Mouse (Mus musculus) lung, embryonic 14.5 days (tissue): ENCODE results near the gene Sectm1b. TPM values are rescaled to one million over a fixed set of nuclear protein-coding genes. Genes with fewer than 3 reads are reported as not detected.
A peak's percentile ranks its signal among the peaks of the same experiment; 100 is the strongest.

Experiments
- ATAC-seq: fragments of 200-750 bp; cut with Nextera tagmentation; 2 replicates; pipeline ENCODE4 v1.8.0; 2017; ENCODE audit warnings: mild to moderate bottlenecking, moderate TSS enrichment, moderate library complexity; ENCODE audit not compliant: insufficient read depth
- DNase-seq: peaks from one replicate; pipeline ENCODE4 v3.0.0-alpha.2; 2015
- H3K27ac ChIP-seq: fragments of 300-500 bp; sonication (generic); 2 replicates; pipeline ENCODE4 v1.5.1; 2014; ENCODE audit warnings: low read depth, mild to moderate bottlenecking, moderate library complexity
- H3K27me3 ChIP-seq: fragments of 300-500 bp; sonication (generic); 2 replicates; pipeline ENCODE4 v1.6.1; 2014; ENCODE audit warnings: low read length, control low read depth; ENCODE audit not compliant: insufficient read depth
- H3K36me3 ChIP-seq: fragments of 300-500 bp; sonication (generic); 2 replicates; pipeline ENCODE4 v1.6.1; 2014; ENCODE audit warnings: control low read depth; ENCODE audit not compliant: insufficient read depth
- H3K4me1 ChIP-seq: fragments of 300-500 bp; sonication (generic); 2 replicates; pipeline ENCODE4 v1.6.1; 2014; ENCODE audit warnings: antibody characterized with exemption, control low read depth; ENCODE audit not compliant: insufficient read depth
- H3K4me2 ChIP-seq: fragments of 300-500 bp; sonication (generic); 2 replicates; pipeline ENCODE4 v1.6.1; 2014; ENCODE audit warnings: mild to moderate bottlenecking
- H3K4me3 ChIP-seq: fragments of 300-500 bp; sonication (generic); 2 replicates; pipeline ENCODE4 v1.5.1; 2014; ENCODE audit warnings: low read depth, low read length
- H3K9ac ChIP-seq: fragments of 300-500 bp; sonication (generic); 2 replicates; pipeline ENCODE4 v1.6.1; 2014
- H3K9me3 ChIP-seq: fragments of 300-500 bp; sonication (generic); 2 replicates; pipeline ENCODE4 v1.6.1; 2016; ENCODE audit warnings: low read depth, low read length, control low read depth
- CTCF ChIP-seq: IDR thresholded peaks from 2 replicates; pipeline ENCODE4 v1.5.1; 2016; ENCODE audit warnings: antibody characterized with exemption, low read depth
- WGBS: fragments of 180-500 bp; shearing (Covaris S2); extraction: QIAGEN DNeasy Blood & Tissue Kit; methylation state at CpG from one replicate; pipeline ENCODE4 v1.1.7; 2014; 5-methylcytosine and 5-hydroxymethylcytosine counted together
- polyA plus RNA-seq: library from polyadenylated mRNA; unstranded; fragments of >200 nt; fragmentation: Nextera tagmentation; extraction: Ambion mirVana; gene quantifications from 2 replicates; pipeline ENCODE4 v1.2.1, GENCODE M21; 2014

The Sectm1b gene
- polyA plus RNA-seq, 1 experiment from 2014 or later = not detected

DNA sequence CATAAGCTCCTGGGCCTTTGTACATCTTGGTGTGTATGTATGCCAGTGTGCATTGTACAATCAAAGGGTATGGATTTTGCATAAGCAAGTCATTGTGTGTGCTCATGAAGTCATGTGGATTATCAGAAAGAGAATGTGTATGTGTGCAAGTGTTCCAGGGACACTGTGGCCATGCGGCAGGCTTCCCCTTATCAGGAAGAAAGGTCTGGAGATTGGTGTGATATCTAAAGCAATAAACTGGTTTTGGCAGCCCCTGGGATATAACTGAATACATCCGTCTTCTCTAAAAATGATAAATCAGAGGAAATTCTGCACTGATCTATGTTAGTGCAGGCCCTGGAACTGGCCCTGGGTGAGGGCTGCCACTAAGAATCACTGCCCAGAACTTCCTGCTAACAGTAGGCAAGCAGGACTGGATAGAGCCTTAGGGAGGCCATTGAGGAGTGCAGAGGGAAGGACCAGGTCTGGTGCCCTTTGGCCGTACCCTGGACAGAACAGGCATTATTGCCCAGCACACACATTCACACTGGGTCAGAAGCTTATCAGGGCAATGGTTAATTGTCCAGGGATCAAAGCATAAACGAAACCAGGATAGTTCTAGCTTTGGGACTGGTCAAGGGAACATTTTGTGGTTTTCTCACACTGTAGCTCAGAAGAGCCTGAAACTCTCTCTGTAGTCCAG is 37.9 kb upstream of the Sectm1b start:
- DNase-seq (no peak), ATAC-seq (no peak)
- Histone ChIP-seq H3K36me3 (no peaks in the 10 kb centered on the region), H3K9ac (no peak overlapping the region), H3K4me1 (no peaks in the 10 kb centered on the region), H3K27ac (no peak overlapping the region), H3K9me3 (no peaks in the 10 kb centered on the region), H3K4me3 (no peak overlapping the region), H3K4me2 (no peak overlapping the region), H3K27me3 (no peaks in the 10 kb centered on the region)
- WGBS = 72% methylated on average over 4 of the region's 4 CpGs
- no peak for TF ChIP-seq CTCF

DNA sequence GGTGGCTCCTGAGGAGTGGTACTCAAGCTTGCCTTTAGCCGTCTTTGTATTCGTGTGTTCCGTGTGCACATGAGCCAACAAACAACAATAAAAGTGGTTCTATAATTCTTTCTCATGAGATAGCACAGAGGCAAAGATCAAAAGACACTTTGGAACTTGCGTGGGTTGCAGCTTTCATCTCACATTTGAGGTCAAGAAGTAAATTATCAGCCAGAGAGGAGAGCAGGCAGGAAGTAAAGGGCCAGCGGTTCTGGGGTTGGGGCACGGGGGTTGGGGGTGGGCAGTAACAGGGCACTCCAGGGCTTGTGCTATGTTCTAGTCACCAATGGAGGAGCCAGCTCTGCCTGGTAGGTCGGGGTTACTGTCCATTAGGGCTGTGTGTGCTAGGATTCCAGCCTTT is 37.3 kb upstream of the Sectm1b start:
- Histone ChIP-seq H3K4me3 (no peak overlapping the region), H3K27ac (no peak overlapping the region), H3K9ac (no peak overlapping the region), H3K27me3 (no peaks in the 10 kb centered on the region), H3K4me1 (no peaks in the 10 kb centered on the region), H3K4me2 (no peak overlapping the region), H3K36me3 (no peaks in the 10 kb centered on the region), H3K9me3 (no peaks in the 10 kb centered on the region)
- DNase-seq = no peak
- no peak for TF ChIP-seq CTCF
- ATAC-seq = no peak
- 41% methylated on average over 7 of the region's 7 CpGs for WGBS

DNA sequence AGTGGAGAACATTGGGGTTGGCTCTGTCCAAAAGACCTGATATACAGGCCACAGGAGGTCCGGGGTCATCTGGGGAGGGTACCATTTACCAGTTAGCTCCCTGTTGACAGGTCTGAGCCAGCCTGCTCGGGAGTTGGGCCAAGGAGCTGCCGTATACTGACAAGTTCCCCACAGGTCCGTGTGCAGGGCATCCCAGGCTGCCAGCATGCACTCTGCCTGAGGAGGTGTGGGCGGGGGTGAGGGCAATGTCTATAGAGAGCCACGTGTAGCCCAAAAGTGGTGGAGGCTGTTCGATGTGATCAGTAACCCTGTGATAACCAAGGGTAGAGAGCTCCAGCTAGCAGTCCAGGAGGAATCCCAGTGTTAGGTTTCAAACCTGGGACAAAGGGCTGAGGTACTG is 36.4 kb upstream of the Sectm1b start:
- DNase-seq (no peak), ATAC-seq (no peak)
- H3K4me3 ChIP-seq = no peak overlapping the region
- no peak overlapping the region for H3K27ac ChIP-seq
- no peaks in the 10 kb centered on the region for H3K4me1 ChIP-seq
- TF ChIP-seq CTCF = no peak
- H3K27me3 ChIP-seq = no peaks in the 10 kb centered on the region
- no peak overlapping the region for H3K4me2 ChIP-seq
- 66% methylated on average over 7 of the region's 7 CpGs for WGBS
- no peak overlapping the region for H3K9ac ChIP-seq
- no peaks in the 10 kb centered on the region for H3K9me3 ChIP-seq
- H3K36me3 ChIP-seq = no peaks in the 10 kb centered on the region

DNA sequence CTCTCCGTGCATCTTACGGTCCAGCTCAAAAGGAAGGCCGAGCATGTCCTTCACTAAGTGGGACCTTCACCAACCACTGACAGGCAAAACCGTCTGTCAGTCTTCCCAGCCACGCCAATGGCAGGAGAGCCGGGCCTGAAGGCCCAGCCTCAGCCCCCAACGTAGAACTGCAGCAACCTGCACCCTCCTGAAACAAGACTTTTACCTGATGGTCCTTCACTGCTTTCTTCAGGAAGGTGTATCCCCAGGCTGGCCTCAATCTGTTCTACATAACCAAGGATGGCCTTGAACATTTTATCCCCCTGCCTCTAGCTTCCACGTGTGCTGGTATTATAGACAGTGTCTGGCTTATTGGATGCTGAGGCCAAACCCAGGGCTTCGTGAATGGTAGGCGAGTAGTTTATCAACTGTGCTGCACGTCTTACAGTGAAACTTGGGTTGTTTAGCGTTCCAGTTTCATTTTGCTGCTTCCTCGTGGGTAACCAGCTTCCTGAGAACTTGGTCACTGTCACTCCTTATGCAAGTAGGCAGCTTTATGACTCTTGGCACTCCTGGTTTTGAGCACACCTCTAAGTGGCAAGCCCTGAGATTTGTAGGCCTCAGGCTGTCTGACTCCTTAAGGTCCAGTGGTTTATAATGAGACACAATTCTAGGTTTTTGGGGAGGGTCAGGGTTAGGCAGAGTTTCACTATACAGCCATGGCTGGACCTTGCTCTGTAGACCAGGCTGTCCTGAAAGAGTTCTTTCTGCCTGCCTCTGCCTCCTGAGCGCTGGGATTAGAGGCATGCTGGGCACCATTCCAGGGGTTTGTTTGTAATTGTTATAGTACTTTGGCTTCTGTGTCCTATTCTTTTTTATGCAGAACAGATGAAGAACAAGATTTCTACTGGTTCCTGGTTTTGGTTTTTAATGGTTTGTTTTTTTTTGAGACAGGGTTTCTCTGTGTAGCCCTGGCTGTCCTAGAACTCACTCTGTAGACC is 29.5 kb upstream of the Sectm1b start:
- Histone ChIP-seq H3K4me1 (no peaks in the 10 kb centered on the region), H3K9me3 (no peaks in the 10 kb centered on the region), H3K36me3 (no peaks in the 10 kb centered on the region), H3K9ac (no peak overlapping the region), H3K27me3 (no peaks in the 10 kb centered on the region), H3K4me2 (no peak overlapping the region), H3K27ac (no peak overlapping the region), H3K4me3 (no peak overlapping the region)
- ATAC-seq (no peak), DNase-seq (peak; percentile 44)
- TF ChIP-seq CTCF = no peak
- 88% methylated on average over 14 of the region's 14 CpGs for WGBS

DNA sequence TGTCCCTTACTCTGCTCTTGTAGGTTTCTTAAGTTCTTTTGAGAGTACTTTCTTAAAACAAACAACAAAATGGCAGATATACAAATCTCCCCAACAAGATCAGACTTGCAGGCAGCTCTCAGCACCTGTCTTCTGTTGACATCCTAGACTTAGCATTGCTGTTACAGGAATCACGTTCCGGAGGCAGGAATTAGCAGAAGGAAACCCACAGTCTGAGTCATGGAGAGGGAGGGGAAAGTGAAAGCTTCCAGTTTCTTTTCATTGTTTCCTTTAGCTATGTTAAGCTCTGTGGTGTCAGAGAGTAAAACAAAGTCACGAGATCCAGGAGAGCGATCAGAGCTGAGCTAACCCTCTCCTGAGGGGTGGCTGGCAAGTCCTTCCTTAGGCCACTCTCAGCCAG is 27.6 kb upstream of the Sectm1b start:
- Histone ChIP-seq H3K4me1 (no peaks in the 10 kb centered on the region), H3K9me3 (no peaks in the 10 kb centered on the region), H3K9ac (no peak overlapping the region), H3K4me2 (no peak overlapping the region), H3K36me3 (no peaks in the 10 kb centered on the region), H3K27me3 (no peaks in the 10 kb centered on the region), H3K27ac (no peak overlapping the region), H3K4me3 (no peak overlapping the region)
- TF ChIP-seq CTCF = no peak
- 45% methylated on average over 4 of the region's 4 CpGs for WGBS
- DNase-seq = no peak
- ATAC-seq = no peak

DNA sequence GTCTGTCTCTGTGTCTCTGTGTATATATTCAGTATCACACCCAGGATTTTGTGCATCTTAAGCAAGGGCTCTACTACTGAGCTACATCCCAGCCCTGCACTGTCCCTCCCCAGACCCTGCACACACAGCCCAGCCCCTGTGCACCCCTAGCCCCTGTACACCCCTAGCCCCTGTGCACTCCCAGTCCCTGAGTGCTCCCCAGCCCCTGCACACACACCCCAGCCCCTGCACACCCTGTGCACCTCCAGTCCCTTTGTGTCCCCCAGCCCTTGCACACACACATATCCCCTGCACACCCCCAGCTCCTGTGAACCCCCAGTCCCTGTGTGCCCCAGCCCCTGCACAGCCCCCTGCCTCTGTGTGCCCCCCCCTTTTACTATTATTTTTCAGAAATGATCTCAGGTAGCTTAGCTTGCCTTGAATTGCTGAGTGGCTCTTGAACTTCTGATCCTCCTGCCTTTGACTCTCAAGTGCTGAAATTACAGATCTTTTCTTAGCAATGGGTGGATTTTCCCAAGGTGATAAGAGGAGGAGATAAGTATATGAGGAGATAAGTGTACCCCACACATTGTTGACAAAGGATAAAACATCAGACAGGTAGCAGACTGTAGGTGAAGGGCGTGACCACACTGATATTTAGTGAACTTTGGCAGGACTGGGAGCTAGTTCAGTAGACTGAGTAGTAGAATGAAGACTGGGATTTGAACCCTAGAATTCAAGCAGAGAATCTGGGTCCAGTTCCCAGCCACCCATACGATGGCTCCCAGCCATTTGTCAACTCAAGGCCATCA is 26.6 kb upstream of the Sectm1b start:
- no peak for TF ChIP-seq CTCF
- ATAC-seq = 0 out of 2 replicates have a peak, but pooled peaks have one; percentile 31

DNA sequence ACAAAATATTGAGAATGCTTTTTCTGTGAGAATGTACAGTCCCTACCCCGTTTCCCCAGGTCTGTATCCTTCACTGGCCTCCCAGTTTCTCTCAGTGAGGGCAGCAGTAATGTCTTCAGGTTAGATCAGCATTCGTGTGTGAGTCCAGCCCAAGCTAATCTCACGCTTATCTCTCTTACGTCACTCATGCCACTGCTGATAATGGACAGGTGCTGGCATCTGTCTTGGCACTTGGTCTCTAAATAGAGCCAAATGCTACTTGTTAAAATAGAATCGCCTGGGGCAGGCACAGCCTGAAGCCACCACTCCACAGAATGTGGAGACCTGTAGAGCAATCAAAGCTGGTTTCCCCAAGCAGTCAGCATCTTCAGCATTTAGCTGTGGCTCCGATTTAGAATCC is 25.6 kb upstream of the Sectm1b start:
- ATAC-seq = no peak
- WGBS = 40% methylated on average over 6 of the region's 6 CpGs
- no peaks in the 10 kb centered on the region for H3K36me3 ChIP-seq
- H3K27me3 ChIP-seq = no peaks in the 10 kb centered on the region
- no peak overlapping the region for H3K4me3 ChIP-seq
- no peak overlapping the region for H3K4me2 ChIP-seq
- no peaks in the 10 kb centered on the region for H3K4me1 ChIP-seq
- H3K9me3 ChIP-seq = no peaks in the 10 kb centered on the region
- DNase-seq = no peak
- no peak overlapping the region for H3K9ac ChIP-seq
- TF ChIP-seq CTCF = no peak
- no peak overlapping the region for H3K27ac ChIP-seq

More for the DNA sequence above, 26.6 kb upstream of the Sectm1b start:
- Histone ChIP-seq H3K4me1 (no peaks in the 10 kb centered on the region), H3K4me2 (no peak overlapping the region), H3K9me3 (no peaks in the 10 kb centered on the region), H3K27ac (no peak overlapping the region), H3K36me3 (no peaks in the 10 kb centered on the region), H3K4me3 (no peak overlapping the region), H3K9ac (no peak overlapping the region), H3K27me3 (no peaks in the 10 kb centered on the region)
- WGBS = 61% methylated on average over 2 of the region's 2 CpGs
- DNase-seq = no peak
